10 mouse cellular contexts compared by ENCODE assay signal in genomic region chr11:47885310-47885709, GRCm38 (mm10).
DNase-seq lines count a peak whose midpoint lies in the region; ATAC-seq and TF ChIP-seq lines count a peak whose summit lies in the region.
"Had no signal": no experiment of that assay in that cellular context is flagged by ENCODE, and none has a peak within 500 bp of the region (broad histone marks: within the 10 kb centered on the region; RNA-seq: fewer than 3 reads in every experiment).

No protein-coding gene starts in this region.

- H3K4me2 ChIP-seq in stomach, postnatal 0 days (replicated peaks; ENCODE audit: low read depth): no peak overlapping the region
- H3K4me2 ChIP-seq: limb, embryonic 13.5 days had no signal

- no peak overlapping the region for H3K27ac ChIP-seq in cerebellum, adult 2 months (ENCODE audit: insufficient read depth, low read length)
- H3K27ac ChIP-seq in stomach, postnatal 0 days (replicated peaks): no peak overlapping the region
- H3K27ac ChIP-seq: limb, embryonic 13.5 days had no signal

- no peak for TF ChIP-seq CTCF in cerebellum, adult 2 months (IDR thresholded peaks at IDR 0.05; ENCODE audit: borderline replicate concordance, insufficient read depth, low read depth, low read length)
- TF ChIP-seq CTCF in stomach, postnatal 0 days (IDR thresholded peaks at IDR 0.05; ENCODE audit: low read depth): peak; percentile 31; the same call in 1 of the 2 replicates

- peak; percentile 25 to 40 for DNase-seq in cerebellum, adult 2 months
- DNase-seq in cerebellum, adult 8-10 months: no peak
- DNase-seq in right cerebral cortex, adult 18-20 months: peak; percentile 53
- no peak for DNase-seq in right cerebral cortex, postnatal 4 days
- peak; percentile 47 for DNase-seq in left cerebral cortex, adult 11 months (ENCODE audit: low spot score)
- no peak for DNase-seq in stomach, postnatal 0 days (ENCODE audit: low spot score)
- DNase-seq in embryo, embryonic 9.5 days (ENCODE audit: extremely low spot score): no peak
- DNase-seq in gastrocnemius, postnatal 4 days (ENCODE audit: low spot score in 2 of 2): no peak
- DNase-seq: B cell, adult 2 months had no signal

- no peak overlapping the region for H3K9ac ChIP-seq in stomach, postnatal 0 days (ENCODE audit: low read length)
- H3K9ac ChIP-seq: limb, embryonic 13.5 days had no signal

- H3K27me3 ChIP-seq in cerebellum, adult 2 months (ENCODE audit: control insufficient read depth, insufficient read depth, low read length): peaks cover 2% of the 10 kb centered on the region; the same call in 1 of the 2 replicates
- no peaks in the 10 kb centered on the region for H3K27me3 ChIP-seq in stomach, postnatal 0 days (ENCODE audit: control insufficient read depth, insufficient read depth, low read length)
- H3K27me3 ChIP-seq: limb, embryonic 13.5 days had no signal

- TF ChIP-seq POLR2A in cerebellum, adult 2 months (IDR thresholded peaks at IDR 0.05; ENCODE audit: borderline replicate concordance, insufficient read depth, low read length): no peak

- H3K4me1 ChIP-seq in cerebellum, adult 2 months (ENCODE audit: control insufficient read depth, insufficient read depth, low read length): peaks cover 3% of the 10 kb centered on the region; the same call in 1 of the 2 replicates
- H3K4me1 ChIP-seq in stomach, postnatal 0 days (replicated peaks; ENCODE audit: control insufficient read depth, insufficient read depth): no peaks in the 10 kb centered on the region
- H3K4me1 ChIP-seq: limb, embryonic 13.5 days had no signal

- no peak overlapping the region for H3K4me3 ChIP-seq in cerebellum, adult 2 months (replicated peaks; ENCODE audit: insufficient read depth, low read depth, low read length)
- H3K4me3 ChIP-seq in stomach, postnatal 0 days (ENCODE audit: low read depth, low read length): no peak overlapping the region
- H3K4me3 ChIP-seq: limb, embryonic 13.5 days had no signal

- no peaks in the 10 kb centered on the region for H3K9me3 ChIP-seq in stomach, postnatal 0 days (ENCODE audit: control insufficient read depth, low read length)
- H3K9me3 ChIP-seq: limb, embryonic 13.5 days had no signal

- no peak for ATAC-seq in stomach, postnatal 0 days (ENCODE audit: low FRiP score, low TSS enrichment)

- no peaks in the 10 kb centered on the region for H3K36me3 ChIP-seq in stomach, postnatal 0 days (ENCODE audit: control insufficient read depth, insufficient read depth, low read length)
- H3K36me3 ChIP-seq: limb, embryonic 13.5 days had no signal

- no peak for TF ChIP-seq EP300 in stomach, postnatal 0 days (optimal IDR thresholded peaks at IDR 0.05)

- 8% methylated on average over 3 of the region's 3 CpGs for WGBS in cerebellum, adult 2 months
- WGBS in stomach, postnatal 0 days: 57% methylated on average over 3 of the region's 3 CpGs

Comparison
In these comparisons a context has a peak if more than half of its experiments do, and no peak if none do; other contexts are left out.
1. DNase-seq: peak in cerebellum, adult 2 months (2 of 2), right cerebral cortex, adult 18-20 months (single experiment) and left cerebral cortex, adult 11 months (single experiment); none in cerebellum, adult 8-10 months (single experiment), right cerebral cortex, postnatal 4 days (single experiment), stomach, postnatal 0 days (single experiment), embryo, embryonic 9.5 days (single experiment) and gastrocnemius, postnatal 4 days (0 of 2).